Mouse (Mus musculus) lung, postnatal 0 days (tissue): ENCODE measurements around the gene Cdh4.

Source experiments
- CTCF ChIP-seq: IDR thresholded peaks from 2 replicates; pipeline ENCODE4 v1.5.1; 2016; ENCODE audit warnings: antibody characterized with exemption, mild to moderate bottlenecking
- EP300 ChIP-seq: IDR thresholded peaks from 2 replicates; pipeline ENCODE4 v1.6.1; 2016; ENCODE audit warnings: antibody characterized with exemption, mild to moderate bottlenecking, control low read depth

GRCm38 (mm10) chr2:179627563-179627962 is 185.3 kb downstream of the Cdh4 start:
- TF ChIP-seq CTCF (no peak), EP300 (no peak)
